Mouse (Mus musculus): ENCODE data around the gene Tpmt. TPM values are rescaled to one million over a fixed set of nuclear protein-coding genes. Genes with fewer than 3 reads are reported as not detected.

Tpmt gene
- polyA plus RNA-seq, 1 experiment: 52.6 TPM

GRCm38 (mm10) chr13:46999498-46999897, 45.0 kb downstream of the Tpmt start:
- no peak overlapping the region for H3K27ac ChIP-seq (ENCODE audit: insufficient read depth, low read depth, low read length)
- TF ChIP-seq CTCF (conservative IDR thresholded peaks at IDR 0.05; ENCODE audit: insufficient read depth, insufficient read length, low read depth, low read length): no peak
- no peak for TF ChIP-seq POLR2A (IDR thresholded peaks at IDR 0.05; ENCODE audit: low read depth, low read length)
- no peak overlapping the region for H3K4me3 ChIP-seq (ENCODE audit: insufficient read depth, low read depth, low read length)
- H3K36me3 ChIP-seq (ENCODE audit: control insufficient read depth, insufficient read depth, low read length): no peaks in the 10 kb centered on the region
- DNase-seq: no peak
- WGBS: 50% methylated on average over 5 of the region's 5 CpGs
- H3K4me1 ChIP-seq (ENCODE audit: control insufficient read depth, insufficient read depth, low read length): no peaks in the 10 kb centered on the region
- H3K27me3 ChIP-seq (replicated peaks; ENCODE audit: control insufficient read depth, insufficient read depth, low read length): no peaks in the 10 kb centered on the region

GRCm38 (mm10) chr13:46997355-46997754, 47.2 kb downstream of the Tpmt start:
- WGBS: 58% methylated on average over 4 of the region's 4 CpGs
- Histone ChIP-seq H3K4me1 (ENCODE audit: control insufficient read depth, insufficient read depth, low read length) (no peaks in the 10 kb centered on the region), H3K27ac (ENCODE audit: insufficient read depth, low read depth, low read length) (no peak overlapping the region), H3K36me3 (ENCODE audit: control insufficient read depth, insufficient read depth, low read length) (no peaks in the 10 kb centered on the region), H3K27me3 (replicated peaks; ENCODE audit: control insufficient read depth, insufficient read depth, low read length) (no peaks in the 10 kb centered on the region), H3K4me3 (ENCODE audit: insufficient read depth, low read depth, low read length) (no peak overlapping the region)
- DNase-seq: no peak
- no peak for TF ChIP-seq POLR2A (IDR thresholded peaks at IDR 0.05; ENCODE audit: low read depth, low read length)
- no peak for TF ChIP-seq CTCF (conservative IDR thresholded peaks at IDR 0.05; ENCODE audit: insufficient read depth, insufficient read length, low read depth, low read length)

- no peak for TF ChIP-seq POLR2A (IDR thresholded peaks at IDR 0.05; ENCODE audit: low read depth, low read length)
- TF ChIP-seq CTCF (conservative IDR thresholded peaks at IDR 0.05; ENCODE audit: insufficient read depth, insufficient read length, low read depth, low read length): no peak
- Histone ChIP-seq H3K27me3 (replicated peaks; ENCODE audit: control insufficient read depth, insufficient read depth, low read length) (no peaks in the 10 kb centered on the region), H3K27ac (ENCODE audit: insufficient read depth, low read depth, low read length) (no peak overlapping the region), H3K4me1 (ENCODE audit: control insufficient read depth, insufficient read depth, low read length) (no peaks in the 10 kb centered on the region), H3K36me3 (ENCODE audit: control insufficient read depth, insufficient read depth, low read length) (no peaks in the 10 kb centered on the region), H3K4me3 (ENCODE audit: insufficient read depth, low read depth, low read length) (no peak overlapping the region)
- no peak for DNase-seq
- 82% methylated on average over 2 of the region's 2 CpGs for WGBS
Observed at GRCm38 (mm10) chr13:46993274-46993551, 51.3 kb downstream of the Tpmt start.

GRCm38 (mm10) chr13:46992516-46993273, 51.8 kb downstream of the Tpmt start:
- no peak overlapping the region for H3K27ac ChIP-seq (ENCODE audit: insufficient read depth, low read depth, low read length)
- WGBS: 89% methylated on average over 7 of the region's 7 CpGs
- H3K36me3 ChIP-seq (ENCODE audit: control insufficient read depth, insufficient read depth, low read length): no peaks in the 10 kb centered on the region
- H3K27me3 ChIP-seq (replicated peaks; ENCODE audit: control insufficient read depth, insufficient read depth, low read length): no peaks in the 10 kb centered on the region
- TF ChIP-seq CTCF (conservative IDR thresholded peaks at IDR 0.05; ENCODE audit: insufficient read depth, insufficient read length, low read depth, low read length) (no peak), POLR2A (IDR thresholded peaks at IDR 0.05; ENCODE audit: low read depth, low read length) (no peak)
- no peak for DNase-seq
- H3K4me1 ChIP-seq (ENCODE audit: control insufficient read depth, insufficient read depth, low read length): no peaks in the 10 kb centered on the region
- H3K4me3 ChIP-seq (ENCODE audit: insufficient read depth, low read depth, low read length): no peak overlapping the region

- Histone ChIP-seq H3K4me1 (ENCODE audit: control insufficient read depth, insufficient read depth, low read length) (no peaks in the 10 kb centered on the region), H3K4me3 (ENCODE audit: insufficient read depth, low read depth, low read length) (no peak overlapping the region), H3K27ac (ENCODE audit: insufficient read depth, low read depth, low read length) (no peak overlapping the region), H3K36me3 (ENCODE audit: control insufficient read depth, insufficient read depth, low read length) (no peaks in the 10 kb centered on the region), H3K27me3 (replicated peaks; ENCODE audit: control insufficient read depth, insufficient read depth, low read length) (no peaks in the 10 kb centered on the region)
- DNase-seq: no peak
- WGBS: 20% methylated on average over 4 of the region's 4 CpGs
- no peak for TF ChIP-seq POLR2A (IDR thresholded peaks at IDR 0.05; ENCODE audit: low read depth, low read length)
- TF ChIP-seq CTCF (conservative IDR thresholded peaks at IDR 0.05; ENCODE audit: insufficient read depth, insufficient read length, low read depth, low read length): no peak
Observed at GRCm38 (mm10) chr13:46990376-46991011, 54.0 kb downstream of the Tpmt start.

GRCm38 (mm10) chr13:46987941-46988340, 56.6 kb downstream of the Tpmt start:
- Histone ChIP-seq H3K27me3 (replicated peaks; ENCODE audit: control insufficient read depth, insufficient read depth, low read length) (no peaks in the 10 kb centered on the region), H3K4me3 (ENCODE audit: insufficient read depth, low read depth, low read length) (no peak overlapping the region), H3K36me3 (ENCODE audit: control insufficient read depth, insufficient read depth, low read length) (no peaks in the 10 kb centered on the region), H3K27ac (ENCODE audit: insufficient read depth, low read depth, low read length) (no peak overlapping the region), H3K4me1 (ENCODE audit: control insufficient read depth, insufficient read depth, low read length) (no peaks in the 10 kb centered on the region)
- DNase-seq: peak; percentile 5
- WGBS: 61% methylated on average over 8 of the region's 8 CpGs
- TF ChIP-seq POLR2A (IDR thresholded peaks at IDR 0.05; ENCODE audit: low read depth, low read length) (no peak), CTCF (conservative IDR thresholded peaks at IDR 0.05; ENCODE audit: insufficient read depth, insufficient read length, low read depth, low read length) (no peak)

- TF ChIP-seq POLR2A (IDR thresholded peaks at IDR 0.05; ENCODE audit: low read depth, low read length): no peak
- no peak for TF ChIP-seq CTCF (conservative IDR thresholded peaks at IDR 0.05; ENCODE audit: insufficient read depth, insufficient read length, low read depth, low read length)
- Histone ChIP-seq H3K4me3 (ENCODE audit: insufficient read depth, low read depth, low read length) (no peak overlapping the region), H3K36me3 (ENCODE audit: control insufficient read depth, insufficient read depth, low read length) (no peaks in the 10 kb centered on the region), H3K4me1 (ENCODE audit: control insufficient read depth, insufficient read depth, low read length) (no peaks in the 10 kb centered on the region), H3K27me3 (replicated peaks; ENCODE audit: control insufficient read depth, insufficient read depth, low read length) (no peaks in the 10 kb centered on the region), H3K27ac (ENCODE audit: insufficient read depth, low read depth, low read length) (no peak overlapping the region)
- DNase-seq: no peak
- WGBS: 72% methylated on average over 6 of the region's 6 CpGs
Observed at GRCm38 (mm10) chr13:46986208-46986607, 58.3 kb downstream of the Tpmt start.

Data from kidney, adult 2 months (tissue).